21 mouse cellular contexts compared by ENCODE assay signal in the genomic region with DNA sequence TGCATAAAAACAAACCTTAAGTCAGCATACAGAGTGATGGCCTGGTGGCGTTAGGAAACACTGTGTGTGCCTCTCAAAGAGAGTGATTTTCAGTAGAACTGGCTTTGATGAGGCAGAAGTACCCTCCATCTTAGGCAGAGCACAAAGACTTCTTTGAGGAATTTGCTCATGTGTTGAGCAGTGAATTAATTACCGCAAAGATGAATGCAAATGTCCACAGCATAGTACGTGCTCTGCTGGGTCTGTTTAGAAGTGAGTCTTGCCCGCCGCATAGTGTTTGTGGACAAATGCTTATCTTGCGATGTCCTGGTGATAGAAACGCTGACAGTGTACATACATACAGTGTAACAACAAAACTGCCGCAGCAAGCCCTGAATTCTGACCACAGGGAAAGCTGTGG. TPM values are rescaled to one million over a fixed set of nuclear protein-coding genes. Genes with fewer than 3 reads are reported as not detected.
DNase-seq lines count a peak whose midpoint lies in the region; ATAC-seq and TF ChIP-seq lines count a peak whose summit lies in the region.
"Had no signal": no experiment of that assay in that cellular context is flagged by ENCODE, and none has a peak within 500 bp of the region (broad histone marks: within the 10 kb centered on the region; RNA-seq: fewer than 3 reads in every experiment).

No protein-coding gene starts in this region.

- H3K9me3 ChIP-seq in embryonic facial prominence, embryonic 11.5 days (replicated peaks; ENCODE audit: control insufficient read depth, low read length) = no peaks in the 10 kb centered on the region
- no peaks in the 10 kb centered on the region for H3K9me3 ChIP-seq in embryonic facial prominence, embryonic 10.5 days
- H3K9me3 ChIP-seq in midbrain, embryonic 10.5 days (replicated peaks) = peaks cover 13% of the 10 kb centered on the region; the same call in 1 of the 2 replicates
- 0 out of 2 replicates have a peak, but pooled peaks cover 3% of the 10 kb centered on the region for H3K9me3 ChIP-seq in midbrain, postnatal 0 days (ENCODE audit: low read length)
- no peaks in the 10 kb centered on the region for H3K9me3 ChIP-seq in midbrain, embryonic 11.5 days (ENCODE audit: control insufficient read depth, low read length)
- H3K9me3 ChIP-seq: embryonic facial prominence, embryonic 12.5 days; limb, embryonic 12.5 days had no signal

- no peak overlapping the region for H3K4me3 ChIP-seq in embryonic facial prominence, embryonic 11.5 days (ENCODE audit: low read depth, low read length)
- no peak overlapping the region for H3K4me3 ChIP-seq in embryonic facial prominence, embryonic 10.5 days
- H3K4me3 ChIP-seq in midbrain, embryonic 10.5 days = no peak overlapping the region
- no peak overlapping the region for H3K4me3 ChIP-seq in midbrain, postnatal 0 days (ENCODE audit: low read depth, low read length)
- H3K4me3 ChIP-seq in midbrain, embryonic 11.5 days (ENCODE audit: low read depth, low read length) = no peak overlapping the region
- H3K4me3 ChIP-seq: embryonic facial prominence, embryonic 12.5 days; gastrocnemius, adult 2 months; limb, embryonic 12.5 days had no signal

- no peak overlapping the region for H3K4me2 ChIP-seq in embryonic facial prominence, embryonic 11.5 days (ENCODE audit: low read depth, low read length)
- no peak overlapping the region for H3K4me2 ChIP-seq in midbrain, postnatal 0 days (ENCODE audit: low read depth, low read length, poor library complexity, severe bottlenecking)
- H3K4me2 ChIP-seq in midbrain, embryonic 11.5 days = no peak overlapping the region
- H3K4me2 ChIP-seq: embryonic facial prominence, embryonic 12.5 days; limb, embryonic 12.5 days; liver, embryonic 11.5 days had no signal

- H3K27ac ChIP-seq in embryonic facial prominence, embryonic 11.5 days (replicated peaks; ENCODE audit: low read depth, low read length) = no peak overlapping the region
- H3K27ac ChIP-seq in embryonic facial prominence, embryonic 10.5 days (replicated peaks) = no peak overlapping the region
- H3K27ac ChIP-seq in midbrain, embryonic 10.5 days (replicated peaks) = peak overlapping the region; percentile 69
- H3K27ac ChIP-seq in midbrain, postnatal 0 days (ENCODE audit: low read depth, low read length) = no peak overlapping the region
- no peak overlapping the region for H3K27ac ChIP-seq in midbrain, embryonic 11.5 days (ENCODE audit: low read depth, low read length)
- H3K27ac ChIP-seq: embryonic facial prominence, embryonic 12.5 days; gastrocnemius, adult 2 months; limb, embryonic 12.5 days; macrophage had no signal

- H3K27me3 ChIP-seq in embryonic facial prominence, embryonic 11.5 days (ENCODE audit: control insufficient read depth, insufficient read depth, low read length) = no peaks in the 10 kb centered on the region
- H3K27me3 ChIP-seq in embryonic facial prominence, embryonic 10.5 days (replicated peaks; ENCODE audit: low read depth, poor library complexity, severe bottlenecking) = peaks cover 47% of the 10 kb centered on the region
- H3K27me3 ChIP-seq in midbrain, embryonic 10.5 days (ENCODE audit: low read depth, poor library complexity, severe bottlenecking) = peaks cover 84% of the 10 kb centered on the region
- H3K27me3 ChIP-seq in midbrain, postnatal 0 days (ENCODE audit: insufficient read depth, low read length) = 0 out of 2 replicates have a peak, but pooled peaks cover 5% of the 10 kb centered on the region
- H3K27me3 ChIP-seq in midbrain, embryonic 11.5 days (ENCODE audit: control insufficient read depth, insufficient read depth, low read length) = peaks cover 4% of the 10 kb centered on the region; the same call in 1 of the 2 replicates

- TF ChIP-seq CTCF in midbrain, postnatal 0 days (IDR thresholded peaks at IDR 0.05) = no peak

- 56% methylated on average over 8 of the region's 8 CpGs for WGBS in embryonic facial prominence, embryonic 11.5 days
- 68% methylated on average over 8 of the region's 8 CpGs for WGBS in embryonic facial prominence, embryonic 10.5 days
- 54% methylated on average over 8 of the region's 8 CpGs for WGBS in midbrain, embryonic 10.5 days
- 39% methylated on average over 8 of the region's 8 CpGs for WGBS in midbrain, postnatal 0 days
- 45% methylated on average over 8 of the region's 8 CpGs for WGBS in midbrain, embryonic 11.5 days

- ATAC-seq in embryonic facial prominence, embryonic 11.5 days (replicated peaks; ENCODE audit: insufficient number of reproducible peaks, low FRiP score, low TSS enrichment, low read depth) = 0 out of 2 replicates have a peak, but pooled peaks have one; percentile 58
- ATAC-seq in midbrain, postnatal 0 days (ENCODE audit: low FRiP score) = no peak
- peak; percentile 81 for ATAC-seq in midbrain, embryonic 11.5 days (ENCODE audit: low FRiP score)
- no peak for ATAC-seq in megakaryocyte progenitor cell, adult 5-6 weeks (replicated peaks; ENCODE audit: poor library complexity)
- ATAC-seq: liver, postnatal 0 days; lung, postnatal 0 days had no signal

- no peak for DNase-seq in embryonic facial prominence, embryonic 11.5 days (ENCODE audit: low spot score)
- no peak for DNase-seq in embryonic facial prominence, embryonic 10.5 days (ENCODE audit: low spot score)
- no peak for DNase-seq in midbrain, embryonic 10.5 days (ENCODE audit: low spot score)
- DNase-seq in midbrain, postnatal 0 days (ENCODE audit: low spot score) = no peak
- DNase-seq in midbrain, embryonic 11.5 days (ENCODE audit: low spot score, missing footprints) = no peak
- no peak for DNase-seq in urinary bladder, postnatal 36 days (ENCODE audit: low spot score in 2 of 2)
- no peak for DNase-seq in thymus, postnatal 10 days (ENCODE audit: low spot score in 2 of 2)
- DNase-seq: adrenal gland, postnatal 14 days; cerebellum, adult 9-10 months; gastrocnemius, adult 2 months; kidney, adult 9 months; kidney, postnatal 14 days; layer of hippocampus, postnatal 36 days; liver, postnatal 0 days; thymus, adult 2 months had no signal

- H3K4me1 ChIP-seq in embryonic facial prominence, embryonic 11.5 days (ENCODE audit: control insufficient read depth, insufficient read depth, low read length) = no peaks in the 10 kb centered on the region
- peaks cover 33% of the 10 kb centered on the region for H3K4me1 ChIP-seq in embryonic facial prominence, embryonic 10.5 days
- peaks cover 43% of the 10 kb centered on the region for H3K4me1 ChIP-seq in midbrain, embryonic 10.5 days
- no peaks in the 10 kb centered on the region for H3K4me1 ChIP-seq in midbrain, postnatal 0 days (ENCODE audit: insufficient read depth, low read length)
- H3K4me1 ChIP-seq in midbrain, embryonic 11.5 days (ENCODE audit: control insufficient read depth, insufficient read depth, low read length) = peaks cover 19% of the 10 kb centered on the region
- H3K4me1 ChIP-seq: limb, embryonic 12.5 days had no signal

- no peak overlapping the region for H3K9ac ChIP-seq in embryonic facial prominence, embryonic 11.5 days (replicated peaks; ENCODE audit: low read length)
- no peak overlapping the region for H3K9ac ChIP-seq in midbrain, postnatal 0 days (replicated peaks; ENCODE audit: low read length, poor library complexity, severe bottlenecking)
- H3K9ac ChIP-seq in midbrain, embryonic 11.5 days (ENCODE audit: low read length) = no peak overlapping the region
- H3K9ac ChIP-seq: embryonic facial prominence, embryonic 12.5 days; limb, embryonic 12.5 days; liver, postnatal 0 days had no signal

- H3K36me3 ChIP-seq in embryonic facial prominence, embryonic 11.5 days (replicated peaks; ENCODE audit: control insufficient read depth, insufficient read depth, low read depth, low read length) = no peaks in the 10 kb centered on the region
- H3K36me3 ChIP-seq in embryonic facial prominence, embryonic 10.5 days (replicated peaks) = no peaks in the 10 kb centered on the region
- H3K36me3 ChIP-seq in midbrain, embryonic 10.5 days = no peaks in the 10 kb centered on the region
- H3K36me3 ChIP-seq in midbrain, postnatal 0 days (ENCODE audit: insufficient read depth, low read length) = no peaks in the 10 kb centered on the region
- no peaks in the 10 kb centered on the region for H3K36me3 ChIP-seq in midbrain, embryonic 11.5 days (ENCODE audit: control insufficient read depth, insufficient read depth, low read length)
- H3K36me3 ChIP-seq: embryonic facial prominence, embryonic 12.5 days; limb, embryonic 12.5 days had no signal

RNA-seq across cellular contexts. Expression of a gene that starts 19.5 kb away (rescaled TPM):
- 4.4 and 5.6 TPM in 2 replicates for polyA plus RNA-seq in embryonic facial prominence, embryonic 11.5 days (2014; fragmentation: Nextera tagmentation; extraction: Ambion mirVana)
- 4.8 and 5.6 TPM in 2 replicates for polyA plus RNA-seq in embryonic facial prominence, embryonic 10.5 days (2016; fragmentation: Nextera tagmentation; extraction: Ambion mirVana)
- polyA plus RNA-seq in midbrain, embryonic 10.5 days (2016; fragmentation: Nextera tagmentation; extraction: Ambion mirVana) = 9.8 and 10.3 TPM in 2 replicates
- 0.38 and 2.4 TPM in 2 replicates for total RNA-seq in midbrain, postnatal 0 days (2014; rRNA removed)
- polyA plus RNA-seq in midbrain, postnatal 0 days (2015; fragmentation: Nextera tagmentation; extraction: Ambion mirVana) = 5.5 and 6.1 TPM in 2 replicates
- polyA plus RNA-seq in midbrain, embryonic 11.5 days (2014; fragmentation: Nextera tagmentation; extraction: Ambion mirVana) = 11.1 and 12.1 TPM in 2 replicates
- total RNA-seq in megakaryocyte progenitor cell, adult 5-6 weeks (2015) = 16.0 and 18.4 TPM in 2 replicates
- 13.4 and 13.7 TPM in 2 replicates for total RNA-seq in megakaryocyte progenitor cell, adult 5-6 weeks (2017)

RNA-seq across cellular contexts. Expression of a gene that starts 38.7 kb away (rescaled TPM):
- 63.1 and 63.8 TPM in 2 replicates for polyA plus RNA-seq in embryonic facial prominence, embryonic 11.5 days (2014; fragmentation: Nextera tagmentation; extraction: Ambion mirVana)
- polyA plus RNA-seq in embryonic facial prominence, embryonic 10.5 days (2016; fragmentation: Nextera tagmentation; extraction: Ambion mirVana) = 58.5 and 68.6 TPM in 2 replicates
- 81.2 and 82.3 TPM in 2 replicates for polyA plus RNA-seq in midbrain, embryonic 10.5 days (2016; fragmentation: Nextera tagmentation; extraction: Ambion mirVana)
- total RNA-seq in midbrain, postnatal 0 days (2014; rRNA removed) = 35.5 and 50.6 TPM in 2 replicates
- 35.9 and 38.1 TPM in 2 replicates for polyA plus RNA-seq in midbrain, postnatal 0 days (2015; fragmentation: Nextera tagmentation; extraction: Ambion mirVana)
- 82.0 and 93.2 TPM in 2 replicates for polyA plus RNA-seq in midbrain, embryonic 11.5 days (2014; fragmentation: Nextera tagmentation; extraction: Ambion mirVana)
- 55.0 and 73.0 TPM in 2 replicates for total RNA-seq in megakaryocyte progenitor cell, adult 5-6 weeks (2015)
- 51.5 and 53.0 TPM in 2 replicates for total RNA-seq in megakaryocyte progenitor cell, adult 5-6 weeks (2017)

Comparison
In these comparisons a context has a peak if more than half of its experiments do, and no peak if none do; other contexts are left out.
1. ATAC-seq: peak in embryonic facial prominence, embryonic 11.5 days (single experiment) and midbrain, embryonic 11.5 days (single experiment); none in midbrain, postnatal 0 days (single experiment) and megakaryocyte progenitor cell, adult 5-6 weeks (single experiment).